Mouse (Mus musculus): Measurements from ENCODE around the gene Helt. TPM values are rescaled to one million over a fixed set of nuclear protein-coding genes. Genes with fewer than 3 reads are reported as not detected.

Helt gene
- 0.43 and 0.55 TPM in 2 replicates for polyA plus RNA-seq (2016; fragmentation: Nextera tagmentation; extraction: Ambion mirVana)

GRCm38 (mm10) chr8:46294181-46294892 lies at the start of gene Helt:
Gene Helt, minus strand, starts transcription at chr8:46294671.
- no peaks in the 10 kb centered on the region for H3K36me3 ChIP-seq
- H3K9ac ChIP-seq: no peak within 1 kb of the TSS
- H3K4me3 ChIP-seq: peak within 1 kb of the TSS; percentile 13; the same call in 1 of the 2 replicates
- peaks cover 94% of the 10 kb centered on the region for H3K27me3 ChIP-seq
- H3K4me2 ChIP-seq (replicated peaks): peak within 1 kb of the TSS; percentile 39
- H3K27ac ChIP-seq: no peak within 1 kb of the TSS
- ATAC-seq (ENCODE audit: insufficient number of reproducible peaks, insufficient read depth, low FRiP score, low TSS enrichment): no peak
- H3K4me1 ChIP-seq: peaks cover 19% of the 10 kb centered on the region
- WGBS: under 1% methylated on average over 50 of the region's 50 CpGs
- H3K9me3 ChIP-seq: no peaks in the 10 kb centered on the region

GRCm38 (mm10) chr8:46342272-46342671 lies 47.8 kb upstream of the Helt start:
- no peak overlapping the region for H3K4me3 ChIP-seq
- H3K27me3 ChIP-seq: no peaks in the 10 kb centered on the region
- 77% methylated on average over 13 of the region's 13 CpGs for whole genome bisulfite sequencing
- no peak overlapping the region for H3K27ac ChIP-seq
- H3K9me3 ChIP-seq: no peaks in the 10 kb centered on the region
- H3K4me1 ChIP-seq: no peaks in the 10 kb centered on the region
- ATAC-seq (ENCODE audit: insufficient number of reproducible peaks, insufficient read depth, low FRiP score, low TSS enrichment): no peak
- H3K36me3 ChIP-seq: no peaks in the 10 kb centered on the region
- H3K4me2 ChIP-seq (replicated peaks): no peak overlapping the region
- H3K9ac ChIP-seq: no peak overlapping the region

GRCm38 (mm10) chr8:46340381-46341273 lies 46.2 kb upstream of the Helt start:
- Histone ChIP-seq H3K36me3 (no peaks in the 10 kb centered on the region), H3K9me3 (no peaks in the 10 kb centered on the region), H3K4me3 (no peak overlapping the region), H3K4me1 (no peaks in the 10 kb centered on the region), H3K27ac (no peak overlapping the region), H3K9ac (no peak overlapping the region), H3K27me3 (no peaks in the 10 kb centered on the region), H3K4me2 (replicated peaks) (no peak overlapping the region)
- WGBS: 81% methylated on average over 14 of the region's 14 CpGs
- no peak for ATAC-seq (ENCODE audit: insufficient number of reproducible peaks, insufficient read depth, low FRiP score, low TSS enrichment)

GRCm38 (mm10) chr8:46339317-46339716 lies 44.8 kb upstream of the Helt start:
- Histone ChIP-seq H3K4me3 (no peak overlapping the region), H3K36me3 (no peaks in the 10 kb centered on the region), H3K9ac (no peak overlapping the region), H3K4me2 (replicated peaks) (no peak overlapping the region), H3K4me1 (no peaks in the 10 kb centered on the region), H3K9me3 (no peaks in the 10 kb centered on the region), H3K27ac (no peak overlapping the region), H3K27me3 (no peaks in the 10 kb centered on the region)
- WGBS: 86% methylated on average over 5 of the region's 5 CpGs
- ATAC-seq (ENCODE audit: insufficient number of reproducible peaks, insufficient read depth, low FRiP score, low TSS enrichment): no peak

GRCm38 (mm10) chr8:46336351-46336750 lies 41.9 kb upstream of the Helt start:
- no peaks in the 10 kb centered on the region for H3K27me3 ChIP-seq
- H3K4me2 ChIP-seq (replicated peaks): no peak overlapping the region
- H3K27ac ChIP-seq: no peak overlapping the region
- 91% methylated on average over 8 of the region's 8 CpGs for WGBS
- no peaks in the 10 kb centered on the region for H3K4me1 ChIP-seq
- no peak for ATAC-seq (ENCODE audit: insufficient number of reproducible peaks, insufficient read depth, low FRiP score, low TSS enrichment)
- H3K9me3 ChIP-seq: no peaks in the 10 kb centered on the region
- no peaks in the 10 kb centered on the region for H3K36me3 ChIP-seq
- no peak overlapping the region for H3K4me3 ChIP-seq
- H3K9ac ChIP-seq: no peak overlapping the region

GRCm38 (mm10) chr8:46332389-46333061 lies 38.1 kb upstream of the Helt start:
- ATAC-seq (ENCODE audit: insufficient number of reproducible peaks, insufficient read depth, low FRiP score, low TSS enrichment): no peak
- no peaks in the 10 kb centered on the region for H3K9me3 ChIP-seq
- H3K27ac ChIP-seq: no peak overlapping the region
- H3K4me1 ChIP-seq: no peaks in the 10 kb centered on the region
- 84% methylated on average over 7 of the region's 7 CpGs for WGBS
- no peaks in the 10 kb centered on the region for H3K36me3 ChIP-seq
- no peak overlapping the region for H3K4me2 ChIP-seq (replicated peaks)
- H3K4me3 ChIP-seq: no peak overlapping the region
- H3K27me3 ChIP-seq: no peaks in the 10 kb centered on the region
- H3K9ac ChIP-seq: no peak overlapping the region

GRCm38 (mm10) chr8:46331801-46332200 lies 37.3 kb upstream of the Helt start:
- 80% methylated on average over 5 of the region's 5 CpGs for WGBS
- ATAC-seq (ENCODE audit: insufficient number of reproducible peaks, insufficient read depth, low FRiP score, low TSS enrichment): no peak
- no peaks in the 10 kb centered on the region for H3K36me3 ChIP-seq
- no peak overlapping the region for H3K27ac ChIP-seq
- no peaks in the 10 kb centered on the region for H3K9me3 ChIP-seq
- no peak overlapping the region for H3K9ac ChIP-seq
- H3K4me3 ChIP-seq: no peak overlapping the region
- H3K4me2 ChIP-seq (replicated peaks): no peak overlapping the region
- no peaks in the 10 kb centered on the region for H3K4me1 ChIP-seq
- no peaks in the 10 kb centered on the region for H3K27me3 ChIP-seq

- Histone ChIP-seq H3K9me3 (no peaks in the 10 kb centered on the region), H3K9ac (no peak overlapping the region), H3K36me3 (no peaks in the 10 kb centered on the region), H3K27ac (no peak overlapping the region), H3K27me3 (no peaks in the 10 kb centered on the region), H3K4me1 (no peaks in the 10 kb centered on the region), H3K4me3 (no peak overlapping the region), H3K4me2 (replicated peaks) (no peak overlapping the region)
- ATAC-seq (ENCODE audit: insufficient number of reproducible peaks, insufficient read depth, low FRiP score, low TSS enrichment): no peak
- 56% methylated on average over 4 of the region's 4 CpGs for WGBS
These were observed 34.9 kb upstream of the Helt start for GRCm38 (mm10) chr8:46329396-46329795.

GRCm38 (mm10) chr8:46327284-46327683 lies 32.8 kb upstream of the Helt start:
- 87% methylated on average over 7 of the region's 7 CpGs for WGBS
- no peak for ATAC-seq (ENCODE audit: insufficient number of reproducible peaks, insufficient read depth, low FRiP score, low TSS enrichment)

GRCm38 (mm10) chr8:46326715-46327114 lies 32.2 kb upstream of the Helt start:
- H3K36me3 ChIP-seq: no peaks in the 10 kb centered on the region
- H3K9ac ChIP-seq: no peak overlapping the region
- no peaks in the 10 kb centered on the region for H3K9me3 ChIP-seq
- no peaks in the 10 kb centered on the region for H3K27me3 ChIP-seq
- H3K27ac ChIP-seq: no peak overlapping the region
- ATAC-seq (ENCODE audit: insufficient number of reproducible peaks, insufficient read depth, low FRiP score, low TSS enrichment): no peak
- no peak overlapping the region for H3K4me2 ChIP-seq (replicated peaks)
- no peak overlapping the region for H3K4me3 ChIP-seq
- 81% methylated on average over 5 of the region's 5 CpGs for WGBS
- H3K4me1 ChIP-seq: no peaks in the 10 kb centered on the region

More at GRCm38 (mm10) chr8:46327284-46327683, 32.8 kb upstream of the Helt start:
- Histone ChIP-seq H3K9ac (no peak overlapping the region), H3K4me3 (no peak overlapping the region), H3K36me3 (no peaks in the 10 kb centered on the region), H3K4me2 (replicated peaks) (no peak overlapping the region), H3K9me3 (no peaks in the 10 kb centered on the region), H3K4me1 (no peaks in the 10 kb centered on the region), H3K27me3 (no peaks in the 10 kb centered on the region), H3K27ac (no peak overlapping the region)

- ATAC-seq (ENCODE audit: insufficient number of reproducible peaks, insufficient read depth, low FRiP score, low TSS enrichment): no peak
- Histone ChIP-seq H3K4me2 (replicated peaks) (no peak overlapping the region), H3K36me3 (no peaks in the 10 kb centered on the region), H3K9ac (no peak overlapping the region), H3K27me3 (no peaks in the 10 kb centered on the region), H3K27ac (no peak overlapping the region), H3K4me3 (no peak overlapping the region), H3K9me3 (no peaks in the 10 kb centered on the region), H3K4me1 (no peaks in the 10 kb centered on the region)
- 91% methylated on average over 5 of the region's 5 CpGs for WGBS
These were observed 30.2 kb upstream of the Helt start for GRCm38 (mm10) chr8:46324676-46325075.

All from embryonic facial prominence, embryonic 12.5 days (tissue).